Mouse (Mus musculus) cerebellum, adult 2 months (tissue): Measurements from ENCODE around the gene Rassf4.

Experiments used
- CTCF ChIP-seq: fragments of 200-500 bp; IDR thresholded peaks from 2 replicates; pipeline ENCODE4 v1.5.1; 2011; ENCODE audit warnings: low read depth, mild to moderate bottlenecking, control low read depth, low read length, moderate library complexity, borderline replicate concordance; ENCODE audit not compliant: insufficient read depth
- POLR2A ChIP-seq: fragments of 200-500 bp; IDR thresholded peaks from 2 replicates; pipeline ENCODE4 v1.6.1; 2011; ENCODE audit warnings: low read length, control low read depth, borderline replicate concordance; ENCODE audit not compliant: insufficient read depth

DNA sequence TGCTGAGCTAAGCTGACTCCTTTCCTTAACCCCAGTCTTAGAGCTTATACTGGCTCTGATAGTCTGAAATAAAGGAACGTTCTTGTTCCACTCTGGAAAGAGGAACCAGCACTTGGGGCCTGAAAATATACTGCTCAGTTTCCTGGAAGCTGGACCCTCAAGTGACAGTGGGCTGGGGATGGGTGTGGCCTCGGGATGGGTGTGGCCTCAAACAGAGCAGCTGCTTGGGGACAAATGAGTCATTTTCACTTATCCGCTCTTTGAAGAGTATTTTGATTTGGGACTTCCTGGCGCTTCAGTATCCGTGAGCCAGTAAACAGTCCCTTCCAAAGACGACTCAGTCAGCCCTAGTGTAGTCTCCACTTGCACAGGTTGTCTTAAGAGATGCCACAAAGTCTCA lies 8.6 kb upstream of the Rassf4 start:
- TF ChIP-seq CTCF (no peak), POLR2A (no peak)
